Mouse (Mus musculus) liver, embryonic 14.5 days (tissue): ENCODE results near the gene Alkbh3.

Experiments used
- CTCF ChIP-seq: IDR thresholded peaks from 2 replicates; pipeline ENCODE4 v1.5.1; 2016; ENCODE audit warnings: antibody characterized with exemption, low read depth, control low read depth
- EP300 ChIP-seq: IDR thresholded peaks from 2 replicates; pipeline ENCODE4 v1.6.1; 2016; ENCODE audit warnings: antibody characterized with exemption, low read depth

GRCm38 (mm10) chr2:93956908-93957784, 53.5 kb downstream of the Alkbh3 start, which contains the start of gene Gm13889:
- no peak for TF ChIP-seq EP300
- TF ChIP-seq CTCF = no peak
